Mouse (Mus musculus): Measurements from ENCODE around the gene Kcnk3. TPM values are rescaled to one million over a fixed set of nuclear protein-coding genes. Genes with fewer than 3 reads are reported as not detected.

Kcnk3 gene
- polyA plus RNA-seq, 1 experiment: 0.95 TPM

DNA sequence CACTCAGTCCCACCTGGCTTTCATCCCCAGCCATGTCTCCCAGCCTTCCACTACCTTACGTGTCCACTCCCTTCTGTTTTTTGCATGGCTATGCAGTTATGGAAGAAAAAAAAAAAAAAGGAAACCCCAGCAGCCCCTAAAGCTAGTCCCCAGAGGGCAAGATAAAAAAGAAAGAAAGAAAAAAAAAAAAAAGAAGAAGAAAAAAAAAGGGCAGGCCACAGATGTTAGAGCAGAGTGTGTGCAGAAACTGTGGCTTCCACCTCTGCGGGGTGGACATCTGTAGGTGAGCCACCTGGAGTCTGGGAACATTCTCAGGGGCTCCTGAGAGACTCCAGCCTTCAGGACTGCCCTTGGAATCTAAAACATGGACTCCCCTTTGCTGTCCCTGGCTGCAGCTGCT is 35.4 kb downstream of the Kcnk3 start:
- no peak for TF ChIP-seq POLR2A (IDR thresholded peaks at IDR 0.05; ENCODE audit: control insufficient read depth, low read depth, low read length)
- TF ChIP-seq CTCF (IDR thresholded peaks at IDR 0.05; ENCODE audit: control insufficient read depth, insufficient read depth, insufficient replicate concordance, low read depth, low read length): no peak
- Histone ChIP-seq H3K4me1 (ENCODE audit: control insufficient read depth, insufficient read depth, low read length) (peaks cover 6% of the 10 kb centered on the region), H3K27me3 (ENCODE audit: control insufficient read depth, insufficient read depth, low read length) (no peaks in the 10 kb centered on the region), H3K36me3 (ENCODE audit: control insufficient read depth, insufficient read depth, low read length) (no peaks in the 10 kb centered on the region), H3K27ac (ENCODE audit: control insufficient read depth, insufficient read depth, low read depth, low read length) (no peak overlapping the region), H3K4me3 (ENCODE audit: control insufficient read depth, low read depth, low read length) (no peak overlapping the region)

DNA sequence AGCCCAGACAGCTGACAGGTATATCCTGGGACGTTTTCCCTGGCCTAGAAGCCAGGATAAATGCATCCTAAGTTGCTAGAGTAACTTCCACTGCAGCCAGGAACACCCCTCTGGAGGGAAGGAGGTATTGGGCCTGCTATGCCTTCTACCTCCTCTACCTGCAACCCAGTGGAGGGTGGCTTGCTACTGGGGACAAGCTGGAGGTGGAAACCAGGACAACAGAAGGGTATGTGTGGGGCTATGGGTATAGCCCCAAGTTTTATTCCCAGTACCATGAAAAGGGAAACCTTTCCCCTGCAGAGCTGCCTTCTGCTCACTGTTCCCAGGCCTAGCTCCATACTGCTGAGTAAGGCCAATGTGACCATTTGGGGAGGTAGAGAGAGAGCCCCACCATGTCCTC is 36.3 kb downstream of the Kcnk3 start:
- TF ChIP-seq CTCF (IDR thresholded peaks at IDR 0.05; ENCODE audit: control insufficient read depth, insufficient read depth, insufficient replicate concordance, low read depth, low read length) (no peak), POLR2A (IDR thresholded peaks at IDR 0.05; ENCODE audit: control insufficient read depth, low read depth, low read length) (no peak)
- no peak overlapping the region for H3K27ac ChIP-seq (ENCODE audit: control insufficient read depth, insufficient read depth, low read depth, low read length)
- no peaks in the 10 kb centered on the region for H3K27me3 ChIP-seq (ENCODE audit: control insufficient read depth, insufficient read depth, low read length)

DNA sequence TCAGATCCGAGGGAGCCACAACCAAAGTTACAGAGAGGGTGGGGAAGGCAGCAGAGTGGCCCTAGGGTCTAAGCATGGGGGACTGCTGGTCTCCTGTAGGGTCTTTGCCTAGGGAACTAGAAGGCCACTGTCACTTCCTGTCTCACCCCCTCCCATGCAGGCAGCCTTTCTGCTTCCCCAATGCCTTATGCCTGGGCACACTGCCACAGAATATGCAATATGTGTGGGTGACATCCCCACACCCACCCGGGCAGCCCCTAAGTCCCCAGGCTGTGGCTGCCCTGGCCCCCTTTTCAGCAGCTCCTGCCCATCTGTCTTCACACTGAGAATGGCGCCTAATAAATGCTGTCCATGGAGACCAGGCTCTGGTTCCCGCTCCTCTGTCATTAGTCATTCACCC is 36.9 kb downstream of the Kcnk3 start:
- Histone ChIP-seq H3K4me1 (ENCODE audit: control insufficient read depth, insufficient read depth, low read length) (peaks cover 6% of the 10 kb centered on the region), H3K27ac (ENCODE audit: control insufficient read depth, insufficient read depth, low read depth, low read length) (no peak overlapping the region), H3K27me3 (ENCODE audit: control insufficient read depth, insufficient read depth, low read length) (no peaks in the 10 kb centered on the region), H3K36me3 (ENCODE audit: control insufficient read depth, insufficient read depth, low read length) (no peaks in the 10 kb centered on the region), H3K4me3 (ENCODE audit: control insufficient read depth, low read depth, low read length) (no peak overlapping the region)
- TF ChIP-seq POLR2A (IDR thresholded peaks at IDR 0.05; ENCODE audit: control insufficient read depth, low read depth, low read length) (no peak), CTCF (IDR thresholded peaks at IDR 0.05; ENCODE audit: control insufficient read depth, insufficient read depth, insufficient replicate concordance, low read depth, low read length) (no peak)

More for the DNA sequence above, 36.3 kb downstream of the Kcnk3 start:
- Histone ChIP-seq H3K4me1 (ENCODE audit: control insufficient read depth, insufficient read depth, low read length) (peaks cover 6% of the 10 kb centered on the region), H3K36me3 (ENCODE audit: control insufficient read depth, insufficient read depth, low read length) (no peaks in the 10 kb centered on the region), H3K4me3 (ENCODE audit: control insufficient read depth, low read depth, low read length) (no peak overlapping the region)

DNA sequence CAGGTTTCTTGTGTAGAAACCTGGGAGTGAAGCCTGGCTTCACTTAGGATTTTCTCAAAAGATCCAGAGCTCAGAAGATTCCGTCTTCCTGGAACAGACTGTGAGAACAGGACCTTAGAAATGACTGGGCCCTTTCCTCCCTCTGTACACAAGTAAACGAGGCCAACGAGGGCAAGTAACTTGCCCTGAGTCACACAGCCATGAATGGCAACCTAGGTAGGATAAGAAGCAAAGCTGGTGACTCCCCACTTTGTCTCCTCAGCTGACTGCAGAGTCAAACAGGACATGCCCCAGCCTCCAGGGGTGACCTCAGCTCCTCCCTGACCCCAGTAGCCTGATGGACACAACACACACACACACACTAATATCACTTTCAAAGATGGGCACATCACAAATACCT is 37.4 kb downstream of the Kcnk3 start:
- Histone ChIP-seq H3K27ac (ENCODE audit: control insufficient read depth, insufficient read depth, low read depth, low read length) (no peak overlapping the region), H3K36me3 (ENCODE audit: control insufficient read depth, insufficient read depth, low read length) (no peaks in the 10 kb centered on the region), H3K4me3 (ENCODE audit: control insufficient read depth, low read depth, low read length) (no peak overlapping the region), H3K4me1 (ENCODE audit: control insufficient read depth, insufficient read depth, low read length) (peaks cover 6% of the 10 kb centered on the region), H3K27me3 (ENCODE audit: control insufficient read depth, insufficient read depth, low read length) (no peaks in the 10 kb centered on the region)
- no peak for TF ChIP-seq CTCF (IDR thresholded peaks at IDR 0.05; ENCODE audit: control insufficient read depth, insufficient read depth, insufficient replicate concordance, low read depth, low read length)
- TF ChIP-seq POLR2A (IDR thresholded peaks at IDR 0.05; ENCODE audit: control insufficient read depth, low read depth, low read length): no peak

DNA sequence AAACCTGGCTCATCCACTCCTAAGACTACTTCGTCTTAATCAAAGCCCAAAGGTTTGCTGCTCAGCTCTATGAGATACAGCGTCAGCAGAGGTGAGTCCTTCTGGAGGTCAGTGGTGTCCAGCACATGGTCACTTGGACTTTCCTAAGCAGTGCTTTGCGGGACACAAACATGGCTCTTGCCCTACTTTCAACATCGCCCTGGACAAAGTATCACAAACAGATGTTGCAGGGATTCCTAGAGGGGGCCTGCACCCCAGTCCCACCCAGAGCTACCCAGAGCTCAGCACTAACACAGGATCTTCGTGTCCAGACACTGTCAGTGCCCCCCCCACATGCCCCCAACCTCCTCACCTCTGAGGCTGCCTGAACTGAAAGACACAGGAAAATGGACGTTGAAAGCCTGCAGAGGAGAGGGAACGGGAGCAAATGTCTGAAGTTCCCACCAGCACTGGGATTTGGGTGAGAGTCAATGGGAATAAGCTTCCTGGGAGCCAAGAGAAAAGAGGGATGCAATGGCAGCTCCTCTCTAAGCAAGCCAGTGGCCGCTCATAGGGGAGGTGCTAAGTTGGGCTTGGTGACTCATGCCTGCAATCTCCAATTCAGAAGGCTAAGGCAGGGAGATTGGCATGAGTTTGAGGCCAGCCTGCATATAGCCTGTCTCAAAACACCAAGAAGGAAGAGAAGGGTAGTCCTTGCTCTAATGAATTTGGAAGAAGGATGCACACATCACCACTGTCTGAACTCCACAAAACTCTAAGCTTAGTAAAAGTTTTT is 38.5 kb downstream of the Kcnk3 start:
- Histone ChIP-seq H3K27ac (ENCODE audit: control insufficient read depth, insufficient read depth, low read depth, low read length) (no peak overlapping the region), H3K36me3 (ENCODE audit: control insufficient read depth, insufficient read depth, low read length) (no peaks in the 10 kb centered on the region), H3K27me3 (ENCODE audit: control insufficient read depth, insufficient read depth, low read length) (no peaks in the 10 kb centered on the region), H3K4me3 (ENCODE audit: control insufficient read depth, low read depth, low read length) (no peak overlapping the region), H3K4me1 (ENCODE audit: control insufficient read depth, insufficient read depth, low read length) (peaks cover 6% of the 10 kb centered on the region)
- TF ChIP-seq POLR2A (IDR thresholded peaks at IDR 0.05; ENCODE audit: control insufficient read depth, low read depth, low read length) (no peak), CTCF (IDR thresholded peaks at IDR 0.05; ENCODE audit: control insufficient read depth, insufficient read depth, insufficient replicate concordance, low read depth, low read length) (no peak)

DNA sequence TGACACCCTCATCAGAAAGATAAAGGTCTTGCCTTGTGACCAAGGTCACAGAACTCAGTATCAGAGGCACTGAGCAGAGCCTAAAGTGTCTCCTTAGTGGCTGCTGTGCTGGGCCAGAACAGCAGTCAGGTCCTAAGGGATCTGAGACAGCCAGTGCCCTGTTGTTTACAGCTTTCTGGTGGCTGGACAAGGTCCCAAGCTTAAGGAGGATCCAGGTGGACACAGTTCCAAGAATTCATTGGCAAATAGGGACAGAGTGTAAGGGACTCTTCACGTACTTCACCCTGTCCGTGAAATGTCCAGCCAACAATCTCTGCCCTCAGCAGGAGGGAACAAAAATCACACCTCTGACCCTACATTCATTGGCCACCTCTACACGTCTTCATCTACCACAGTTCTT is 40.5 kb downstream of the Kcnk3 start:
- TF ChIP-seq POLR2A (IDR thresholded peaks at IDR 0.05; ENCODE audit: control insufficient read depth, low read depth, low read length) (no peak), CTCF (IDR thresholded peaks at IDR 0.05; ENCODE audit: control insufficient read depth, insufficient read depth, insufficient replicate concordance, low read depth, low read length) (no peak)

DNA sequence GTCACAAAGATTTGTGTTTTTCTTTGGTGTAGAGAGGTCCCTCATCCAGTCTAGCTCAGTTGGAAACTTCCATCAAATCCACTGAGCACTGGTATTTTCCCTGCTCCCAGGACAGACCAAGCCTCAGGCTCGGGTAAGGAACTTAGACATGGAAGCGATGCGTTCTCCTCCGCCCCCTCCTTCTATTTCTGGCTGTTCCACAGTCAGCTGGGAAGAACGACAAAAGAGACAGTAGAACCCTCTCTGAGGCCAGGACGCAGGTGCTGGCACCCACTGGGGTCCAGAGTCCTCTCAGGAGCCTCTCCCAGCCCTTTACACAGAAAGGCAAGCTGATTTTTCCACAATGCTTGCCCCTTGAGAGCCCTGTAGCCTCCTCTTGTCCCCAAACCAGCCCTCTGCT is 42.4 kb downstream of the Kcnk3 start:
- TF ChIP-seq CTCF (IDR thresholded peaks at IDR 0.05; ENCODE audit: control insufficient read depth, insufficient read depth, insufficient replicate concordance, low read depth, low read length): no peak
- no peak for TF ChIP-seq POLR2A (IDR thresholded peaks at IDR 0.05; ENCODE audit: control insufficient read depth, low read depth, low read length)
- Histone ChIP-seq H3K4me3 (ENCODE audit: control insufficient read depth, low read depth, low read length) (no peak overlapping the region), H3K27ac (ENCODE audit: control insufficient read depth, insufficient read depth, low read depth, low read length) (no peak overlapping the region), H3K27me3 (ENCODE audit: control insufficient read depth, insufficient read depth, low read length) (no peaks in the 10 kb centered on the region), H3K36me3 (ENCODE audit: control insufficient read depth, insufficient read depth, low read length) (no peaks in the 10 kb centered on the region), H3K4me1 (ENCODE audit: control insufficient read depth, insufficient read depth, low read length) (no peaks in the 10 kb centered on the region)

More for the DNA sequence above, 40.5 kb downstream of the Kcnk3 start:
- Histone ChIP-seq H3K36me3 (ENCODE audit: control insufficient read depth, insufficient read depth, low read length) (no peaks in the 10 kb centered on the region), H3K27me3 (ENCODE audit: control insufficient read depth, insufficient read depth, low read length) (no peaks in the 10 kb centered on the region), H3K27ac (ENCODE audit: control insufficient read depth, insufficient read depth, low read depth, low read length) (no peak overlapping the region), H3K4me1 (ENCODE audit: control insufficient read depth, insufficient read depth, low read length) (no peaks in the 10 kb centered on the region), H3K4me3 (ENCODE audit: control insufficient read depth, low read depth, low read length) (no peak overlapping the region)
